Mouse (Mus musculus): Measurements from ENCODE around the gene Gm5134. TPM values are rescaled to one million over a fixed set of nuclear protein-coding genes. Genes with fewer than 3 reads are reported as not detected.

Gm5134 gene
- not detected in 2 replicates for polyA plus RNA-seq (2015; fragmentation: Nextera tagmentation; extraction: Ambion mirVana)

- no peaks in the 10 kb centered on the region for H3K9me3 ChIP-seq
- H3K9ac ChIP-seq: no peak within 1 kb of the TSS
- peak within 1 kb of the TSS; percentile 53 for H3K4me2 ChIP-seq (replicated peaks)
- WGBS: 31% methylated on average over 20 of the region's 20 CpGs
- no peak within 1 kb of the TSS for H3K27ac ChIP-seq
- H3K4me1 ChIP-seq (replicated peaks): peaks cover 11% of the 10 kb centered on the region; the same call in 1 of the 2 replicates
- peaks cover 6% of the 10 kb centered on the region for H3K27me3 ChIP-seq (replicated peaks)
- H3K36me3 ChIP-seq: no peaks in the 10 kb centered on the region
- peak within 1 kb of the TSS; percentile 20 for H3K4me3 ChIP-seq (replicated peaks)
- ATAC-seq: no peak
Observed at GRCm38 (mm10) chr10:75954381-75954811, at the start of gene Gm5134. Gm5134 (plus strand) TSS chr10:75954514.

DNA sequence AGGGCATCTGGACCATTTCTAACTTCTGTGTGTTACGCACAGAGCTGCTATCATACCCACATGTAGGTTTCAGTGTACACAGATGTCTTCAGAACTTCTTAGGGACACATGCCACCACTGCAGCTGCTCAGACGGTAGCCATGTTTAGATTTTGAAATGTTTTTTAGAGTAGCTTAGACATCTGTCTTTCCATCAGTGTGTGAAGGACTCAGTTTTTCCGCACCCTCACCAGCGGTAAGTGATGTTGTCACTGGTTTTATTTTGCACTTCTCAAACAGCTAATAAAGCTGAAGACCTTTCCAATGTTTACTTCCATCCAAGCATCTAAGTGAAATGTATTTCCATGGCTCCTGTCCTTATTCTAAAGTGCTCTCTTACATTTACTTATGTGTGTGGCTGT lies 47.4 kb upstream of the Gm5134 start:
- H3K9ac ChIP-seq: no peak overlapping the region
- H3K4me1 ChIP-seq (replicated peaks): no peaks in the 10 kb centered on the region
- no peak for ATAC-seq
- WGBS: 92% methylated on average over 4 of the region's 4 CpGs
- no peak overlapping the region for H3K4me2 ChIP-seq (replicated peaks)
- no peaks in the 10 kb centered on the region for H3K27me3 ChIP-seq (replicated peaks)
- no peak overlapping the region for H3K4me3 ChIP-seq (replicated peaks)
- H3K27ac ChIP-seq: no peak overlapping the region
- no peaks in the 10 kb centered on the region for H3K9me3 ChIP-seq
- peaks cover 54% of the 10 kb centered on the region for H3K36me3 ChIP-seq

GRCm38 (mm10) chr10:75910698-75911097 lies 43.6 kb upstream of the Gm5134 start:
- H3K36me3 ChIP-seq: peaks cover 36% of the 10 kb centered on the region

GRCm38 (mm10) chr10:75913013-75913589 lies 41.2 kb upstream of the Gm5134 start:
- H3K4me2 ChIP-seq (replicated peaks): no peak overlapping the region
- no peak for ATAC-seq
- H3K4me1 ChIP-seq (replicated peaks): no peaks in the 10 kb centered on the region
- H3K27ac ChIP-seq: no peak overlapping the region
- no peaks in the 10 kb centered on the region for H3K27me3 ChIP-seq (replicated peaks)
- no peak overlapping the region for H3K4me3 ChIP-seq (replicated peaks)
- H3K36me3 ChIP-seq: peaks cover 24% of the 10 kb centered on the region
- no peak overlapping the region for H3K9ac ChIP-seq
- WGBS: 71% methylated on average over 6 of the region's 6 CpGs
- no peaks in the 10 kb centered on the region for H3K9me3 ChIP-seq

More at GRCm38 (mm10) chr10:75910698-75911097, 43.6 kb upstream of the Gm5134 start:
- Histone ChIP-seq H3K4me1 (replicated peaks) (no peaks in the 10 kb centered on the region), H3K4me3 (replicated peaks) (no peak overlapping the region), H3K4me2 (replicated peaks) (no peak overlapping the region), H3K9me3 (no peaks in the 10 kb centered on the region), H3K9ac (no peak overlapping the region), H3K27me3 (replicated peaks) (no peaks in the 10 kb centered on the region), H3K27ac (no peak overlapping the region)
- no peak for ATAC-seq
- 86% methylated on average over 2 of the region's 2 CpGs for WGBS

DNA sequence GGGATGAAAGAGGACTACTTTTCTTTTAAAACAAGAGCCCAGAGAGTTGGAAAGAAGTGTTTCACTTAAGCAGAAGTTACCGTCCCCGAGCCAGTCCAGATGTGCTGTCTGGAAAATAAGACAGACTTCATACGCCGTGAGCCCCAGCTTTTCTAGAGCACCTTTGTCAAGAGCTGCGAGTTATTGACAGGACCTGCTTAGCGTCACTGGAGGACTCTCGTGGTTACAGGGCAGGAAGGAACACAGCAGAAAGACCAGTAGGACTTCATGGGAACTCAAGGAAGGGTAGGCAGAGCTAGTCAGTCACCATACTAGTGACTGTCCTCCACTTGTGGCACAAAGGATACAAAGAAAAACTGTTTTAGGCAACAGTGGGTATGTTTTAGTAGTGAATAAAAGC lies 38.8 kb upstream of the Gm5134 start:
- peaks cover 18% of the 10 kb centered on the region for H3K36me3 ChIP-seq
- no peak for ATAC-seq

GRCm38 (mm10) chr10:75916840-75917239 lies 37.5 kb upstream of the Gm5134 start:
- H3K4me1 ChIP-seq (replicated peaks): no peaks in the 10 kb centered on the region; the same call in 1 of the 2 replicates
- 82% methylated on average over 8 of the region's 8 CpGs for WGBS
- no peak overlapping the region for H3K27ac ChIP-seq
- H3K27me3 ChIP-seq (replicated peaks): no peaks in the 10 kb centered on the region
- H3K36me3 ChIP-seq: peaks cover 12% of the 10 kb centered on the region
- H3K4me3 ChIP-seq (replicated peaks): no peak overlapping the region
- H3K9ac ChIP-seq: no peak overlapping the region
- H3K4me2 ChIP-seq (replicated peaks): no peak overlapping the region
- no peak for ATAC-seq
- H3K9me3 ChIP-seq: no peaks in the 10 kb centered on the region

More for the DNA sequence above, 38.8 kb upstream of the Gm5134 start:
- WGBS: 69% methylated on average over 7 of the region's 7 CpGs
- Histone ChIP-seq H3K4me3 (replicated peaks) (no peak overlapping the region), H3K9me3 (no peaks in the 10 kb centered on the region), H3K9ac (no peak overlapping the region), H3K27me3 (replicated peaks) (no peaks in the 10 kb centered on the region), H3K27ac (no peak overlapping the region), H3K4me2 (replicated peaks) (no peak overlapping the region), H3K4me1 (replicated peaks) (no peaks in the 10 kb centered on the region; the same call in 1 of the 2 replicates)

GRCm38 (mm10) chr10:75919026-75919425 lies 35.3 kb upstream of the Gm5134 start:
- Histone ChIP-seq H3K27ac (no peak overlapping the region), H3K36me3 (peaks cover 6% of the 10 kb centered on the region), H3K27me3 (replicated peaks) (no peaks in the 10 kb centered on the region), H3K4me3 (replicated peaks) (no peak overlapping the region), H3K4me1 (replicated peaks) (peaks cover 2% of the 10 kb centered on the region), H3K9me3 (no peaks in the 10 kb centered on the region), H3K4me2 (replicated peaks) (no peak overlapping the region), H3K9ac (no peak overlapping the region)
- WGBS: 81% methylated on average over 5 of the region's 5 CpGs
- no peak for ATAC-seq

DNA sequence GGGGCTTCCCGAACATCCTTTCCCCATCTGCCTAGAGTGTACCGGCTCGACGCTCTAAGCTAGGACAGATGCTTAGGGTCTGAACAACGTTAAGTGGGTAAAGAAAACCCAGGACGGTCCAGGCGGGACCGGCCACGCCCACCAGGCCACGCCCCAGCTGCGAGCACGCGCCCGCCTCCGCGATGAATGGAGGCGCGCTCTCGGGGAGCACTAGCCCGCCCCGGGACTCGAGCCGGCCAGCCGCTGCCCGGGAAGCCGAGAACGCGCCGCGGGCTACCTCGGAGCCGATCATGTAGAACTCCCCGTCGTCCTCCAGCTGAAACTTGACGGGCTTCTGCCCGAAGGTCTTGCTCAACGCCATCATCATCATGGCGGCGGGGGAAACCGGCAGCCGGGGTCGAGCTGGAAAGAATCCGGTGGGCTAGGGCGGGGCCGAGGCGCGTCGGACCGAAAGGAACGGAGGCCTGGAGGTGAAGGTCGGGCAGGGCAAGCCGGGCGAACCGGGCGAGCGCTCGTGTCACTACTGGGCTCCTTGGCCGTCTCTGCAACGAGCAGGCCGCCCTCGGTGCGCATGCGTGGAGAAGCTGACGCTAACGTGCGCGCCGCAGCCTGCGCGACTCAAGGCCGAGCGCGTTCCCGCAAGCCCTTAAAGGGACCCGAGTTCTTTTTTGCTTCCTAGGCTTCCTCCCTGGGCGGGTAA lies 33.1 kb upstream of the Gm5134 start, which contains the start of gene Smarcb1:
Gene Smarcb1, minus strand, starts transcription at position 592 of the 700 bp plus-strand sequence.
- Histone ChIP-seq H3K9ac (peak within 1 kb of the TSS; percentile 91), H3K27me3 (replicated peaks) (no peaks in the 10 kb centered on the region), H3K4me2 (replicated peaks) (peak within 1 kb of the TSS; percentile 84), H3K4me1 (replicated peaks) (peaks cover 2% of the 10 kb centered on the region), H3K27ac (peak within 1 kb of the TSS; percentile 85), H3K4me3 (replicated peaks) (peak within 1 kb of the TSS; percentile 66), H3K9me3 (no peaks in the 10 kb centered on the region), H3K36me3 (no peaks in the 10 kb centered on the region)
- ATAC-seq: peak; percentile 96
- under 1% methylated on average over 76 of the region's 76 CpGs for WGBS

GRCm38 (mm10) chr10:75921726-75922560 lies 32.4 kb upstream of the Gm5134 start:
- no peaks in the 10 kb centered on the region for H3K27me3 ChIP-seq (replicated peaks)
- peak overlapping the region; percentile 84 for H3K4me2 ChIP-seq (replicated peaks)
- H3K9me3 ChIP-seq: no peaks in the 10 kb centered on the region
- peak overlapping the region; percentile 66 for H3K4me3 ChIP-seq (replicated peaks)
- no peaks in the 10 kb centered on the region for H3K36me3 ChIP-seq
- ATAC-seq: peak; percentile 27
- H3K4me1 ChIP-seq (replicated peaks): peaks cover 2% of the 10 kb centered on the region
- WGBS: 4% methylated on average over 22 of the region's 22 CpGs
- H3K9ac ChIP-seq: peak overlapping the region; percentile 91
- peak overlapping the region; percentile 83 for H3K27ac ChIP-seq

DNA sequence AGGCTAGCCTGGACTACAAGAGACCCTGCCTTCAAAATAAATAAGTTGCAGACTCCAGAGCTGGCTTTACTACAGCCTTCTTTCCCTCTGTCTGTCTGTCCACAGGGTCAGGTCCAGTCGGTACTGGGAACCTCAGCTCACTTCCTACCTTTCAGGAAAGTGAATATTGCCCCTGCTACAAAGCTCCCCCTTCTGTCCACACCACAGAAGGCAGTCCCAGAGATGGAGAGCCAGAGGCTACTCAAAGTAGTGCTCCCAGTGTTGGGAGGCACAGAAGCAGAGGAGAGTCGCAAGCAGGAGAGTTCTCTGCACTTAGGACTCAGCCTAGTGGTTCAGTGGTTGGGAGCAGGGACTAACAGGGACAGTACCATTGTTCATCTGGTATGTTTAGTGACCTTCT lies 30.0 kb upstream of the Gm5134 start:
- Histone ChIP-seq H3K27ac (no peak overlapping the region), H3K9ac (no peak overlapping the region), H3K4me1 (replicated peaks) (peaks cover 2% of the 10 kb centered on the region), H3K4me2 (replicated peaks) (no peak overlapping the region), H3K9me3 (no peaks in the 10 kb centered on the region), H3K36me3 (no peaks in the 10 kb centered on the region), H3K4me3 (replicated peaks) (no peak overlapping the region), H3K27me3 (replicated peaks) (no peaks in the 10 kb centered on the region)
- 64% methylated on average over 2 of the region's 2 CpGs for WGBS
- no peak for ATAC-seq

- no peak for ATAC-seq
- Histone ChIP-seq H3K27ac (no peak overlapping the region), H3K4me1 (replicated peaks) (peaks cover 13% of the 10 kb centered on the region; the same call in 1 of the 2 replicates), H3K36me3 (no peaks in the 10 kb centered on the region), H3K9ac (no peak overlapping the region), H3K9me3 (no peaks in the 10 kb centered on the region), H3K4me2 (replicated peaks) (no peak overlapping the region), H3K27me3 (replicated peaks) (no peaks in the 10 kb centered on the region), H3K4me3 (replicated peaks) (no peak overlapping the region)
- WGBS: 79% methylated on average over 13 of the region's 13 CpGs
Observed at GRCm38 (mm10) chr10:75926396-75926795, 27.9 kb upstream of the Gm5134 start.

DNA sequence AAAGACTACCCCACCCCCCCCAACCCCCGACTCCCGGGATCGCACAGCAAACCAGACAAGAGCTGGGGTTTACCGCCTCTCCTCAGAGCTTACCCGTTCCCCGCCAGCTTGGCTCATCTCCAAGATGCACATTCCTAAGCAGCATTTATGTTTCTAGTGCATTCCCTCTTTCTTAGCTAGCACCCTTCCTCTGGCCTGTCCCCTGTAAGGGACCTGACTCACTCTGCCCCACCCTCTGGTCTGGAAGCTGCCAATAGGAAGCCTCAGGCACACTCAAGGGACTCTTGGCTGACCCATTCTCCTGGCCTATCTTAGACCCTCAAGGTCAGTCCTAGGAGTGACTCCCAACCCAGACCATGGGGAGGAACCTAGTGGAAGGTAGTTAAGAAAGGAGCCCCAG lies 24.0 kb upstream of the Gm5134 start:
- no peak overlapping the region for H3K27ac ChIP-seq
- no peak for ATAC-seq
- peaks cover 22% of the 10 kb centered on the region for H3K4me1 ChIP-seq (replicated peaks)
- H3K9ac ChIP-seq: no peak overlapping the region
- H3K36me3 ChIP-seq: no peaks in the 10 kb centered on the region
- H3K9me3 ChIP-seq: no peaks in the 10 kb centered on the region
- no peak overlapping the region for H3K4me3 ChIP-seq (replicated peaks)
- H3K27me3 ChIP-seq (replicated peaks): 0 out of 2 replicates have a peak, but pooled peaks cover 4% of the 10 kb centered on the region
- H3K4me2 ChIP-seq (replicated peaks): peak overlapping the region; percentile 97; the same call in 1 of the 2 replicates
- WGBS: 13% methylated on average over 6 of the region's 6 CpGs
